Mouse (Mus musculus) layer of hippocampus, adult 2 months (tissue): ENCODE measurements at regions not wholly inside any gene's neighbourhood (a gene's known extent, or its start where the extent isn't known, plus 50 kb on each side); places are given as distances from the start of the nearest gene placed in this dataset.
"Not testable (repeated sequence)": the region's sequence is repeated elsewhere in the genome, so short reads cannot be mapped to it uniquely, and the experiment has no call there.

Source experiments
- DNase-seq, 2 experiments: peaks; one replicate each; pipeline ENCODE4 v3.0.0; 2022; ENCODE audit warnings: low spot score in 2 of 2
- H3K27ac ChIP-seq: fragments of 200-600 bp; 2 replicates; pipeline ENCODE4 v1.8.1; 2022
- H3K4me3 ChIP-seq: fragments of 200-600 bp; 2 replicates; pipeline ENCODE4 v1.8.1; 2022; ENCODE audit warnings: mild to moderate bottlenecking
- CTCF ChIP-seq: fragments of 200-600 bp; conservative IDR thresholded peaks from 2 replicates; pipeline ENCODE4 v1.8.1; 2022; ENCODE audit warnings: antibody characterized with exemption, mild to moderate bottlenecking, moderate library complexity

DNA sequence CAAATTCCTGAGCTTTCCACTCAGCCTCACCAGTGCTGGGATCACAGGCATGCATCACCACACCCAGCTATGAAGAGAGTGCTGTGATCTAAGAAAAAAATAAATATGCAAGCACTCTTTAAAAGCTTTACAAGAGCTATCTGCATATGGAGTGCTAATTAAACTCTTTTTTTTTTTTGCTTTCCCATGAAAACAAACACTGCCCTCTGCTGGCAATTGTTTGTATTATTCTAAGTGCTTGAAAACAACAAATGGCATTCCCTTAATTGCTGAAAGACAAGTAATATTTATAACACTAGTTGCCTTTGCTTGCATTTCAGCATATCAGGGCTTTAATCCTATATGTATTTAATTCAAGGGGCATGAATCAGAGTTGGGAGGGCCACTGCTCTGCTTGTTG, 91.8 kb downstream of the 5730507C01Rik start:
- TF ChIP-seq CTCF = peak; percentile 68
- not testable (repeated sequence) for H3K27ac ChIP-seq, H3K4me3 ChIP-seq
- DNase-seq = peak; percentile 5 to 15

DNA sequence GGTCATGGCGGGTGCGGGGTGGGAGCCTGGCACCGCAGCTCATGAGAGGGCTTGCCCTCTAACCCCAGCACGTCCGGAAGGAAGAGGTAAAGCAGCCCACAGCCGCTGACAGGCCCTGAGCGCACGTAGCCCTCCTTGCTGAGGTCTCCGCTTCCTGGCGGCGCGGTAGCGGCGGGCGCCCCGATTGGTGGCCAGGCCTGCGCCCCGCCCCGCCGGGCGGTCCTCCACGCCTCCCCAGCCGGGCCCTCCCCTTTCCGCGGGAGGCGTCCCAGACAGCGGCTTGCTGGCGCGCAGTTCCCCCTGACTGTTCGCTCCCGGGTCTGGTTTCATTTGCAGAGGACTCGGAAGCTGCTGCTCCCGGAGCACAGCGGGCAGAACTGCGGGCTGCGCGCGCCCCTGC, 95.5 kb downstream of the 5730507C01Rik start:
- Histone ChIP-seq H3K27ac (no peak overlapping the region), H3K4me3 (peak overlapping the region; percentile 50)
- TF ChIP-seq CTCF = no peak
- DNase-seq = peak; percentile 22 to 38

DNA sequence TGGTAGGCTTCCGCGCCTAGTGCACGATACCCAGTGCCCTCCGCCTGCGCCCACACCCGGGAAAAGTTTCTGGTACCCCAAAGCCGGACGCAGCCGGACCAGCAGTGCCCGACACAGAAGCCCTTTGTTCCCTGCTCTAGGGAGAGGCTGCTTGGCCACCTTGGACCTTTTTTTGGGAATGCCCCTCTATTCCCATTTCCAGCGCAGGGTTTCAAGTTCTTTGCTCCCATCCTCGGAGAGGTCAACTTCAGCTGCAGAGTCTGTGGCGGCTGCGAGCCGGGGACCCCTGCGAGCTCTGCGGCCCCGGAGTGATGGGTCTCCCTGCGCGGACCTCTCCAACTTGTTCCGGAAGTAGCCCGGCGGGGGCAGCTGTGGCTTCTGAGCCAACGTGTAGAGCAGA, 96.3 kb downstream of the 5730507C01Rik start:
- H3K4me3 ChIP-seq = peak overlapping the region; percentile 50
- DNase-seq, H3K27ac ChIP-seq: not testable (repeated sequence)
